Mouse (Mus musculus): ENCODE measurements around the gene Scamp1. TPM values are rescaled to one million over a fixed set of nuclear protein-coding genes. Genes with fewer than 3 reads are reported as not detected.

Scamp1 gene
- polyA plus RNA-seq, 1 experiment from 2014 or later = 219 TPM

GRCm38 (mm10) chr13:94307531-94307930, 21.9 kb upstream of the Scamp1 start:
- H3K9ac ChIP-seq (ENCODE audit: low read depth, low read length) = no peak overlapping the region
- H3K9me3 ChIP-seq (replicated peaks; ENCODE audit: control insufficient read depth, low read length, poor library complexity, severe bottlenecking) = no peaks in the 10 kb centered on the region
- H3K27ac ChIP-seq (ENCODE audit: low read length) = no peak overlapping the region
- H3K36me3 ChIP-seq (ENCODE audit: control insufficient read depth, insufficient read depth, low read length) = no peaks in the 10 kb centered on the region
- peaks cover 4% of the 10 kb centered on the region; the same call in 1 of the 2 replicates for H3K4me1 ChIP-seq (ENCODE audit: control insufficient read depth, insufficient read depth, low read length)
- no peak overlapping the region for H3K4me3 ChIP-seq (ENCODE audit: low read depth, low read length)
- ATAC-seq = no peak
- WGBS = 92% methylated on average over 7 of the region's 7 CpGs
- H3K27me3 ChIP-seq (ENCODE audit: control insufficient read depth, insufficient read depth, low read depth, low read length) = no peaks in the 10 kb centered on the region
- no peak overlapping the region for H3K4me2 ChIP-seq (ENCODE audit: low read length)

GRCm38 (mm10) chr13:94306968-94307289, 21.3 kb upstream of the Scamp1 start:
- no peak overlapping the region; the same call in 1 of the 2 replicates for H3K4me3 ChIP-seq (ENCODE audit: low read depth, low read length)
- H3K4me1 ChIP-seq (ENCODE audit: control insufficient read depth, insufficient read depth, low read length) = peaks cover 4% of the 10 kb centered on the region; the same call in 1 of the 2 replicates
- WGBS = 25% methylated on average over 5 of the region's 5 CpGs
- no peaks in the 10 kb centered on the region for H3K36me3 ChIP-seq (ENCODE audit: control insufficient read depth, insufficient read depth, low read length)
- H3K9me3 ChIP-seq (replicated peaks; ENCODE audit: control insufficient read depth, low read length, poor library complexity, severe bottlenecking) = no peaks in the 10 kb centered on the region
- no peaks in the 10 kb centered on the region for H3K27me3 ChIP-seq (ENCODE audit: control insufficient read depth, insufficient read depth, low read depth, low read length)
- no peak overlapping the region for H3K9ac ChIP-seq (ENCODE audit: low read depth, low read length)
- no peak overlapping the region for H3K27ac ChIP-seq (ENCODE audit: low read length)
- H3K4me2 ChIP-seq (ENCODE audit: low read length) = peak overlapping the region; percentile 44
- peak; percentile 66 for ATAC-seq

- Histone ChIP-seq H3K36me3 (ENCODE audit: control insufficient read depth, insufficient read depth, low read length) (no peaks in the 10 kb centered on the region), H3K9ac (ENCODE audit: low read depth, low read length) (no peak overlapping the region), H3K27ac (ENCODE audit: low read length) (no peak overlapping the region), H3K27me3 (ENCODE audit: control insufficient read depth, insufficient read depth, low read depth, low read length) (no peaks in the 10 kb centered on the region), H3K4me3 (ENCODE audit: low read depth, low read length) (peak overlapping the region; percentile 3), H3K9me3 (replicated peaks; ENCODE audit: control insufficient read depth, low read length, poor library complexity, severe bottlenecking) (no peaks in the 10 kb centered on the region), H3K4me1 (ENCODE audit: control insufficient read depth, insufficient read depth, low read length) (peaks cover 4% of the 10 kb centered on the region; the same call in 1 of the 2 replicates), H3K4me2 (ENCODE audit: low read length) (peak overlapping the region; percentile 44)
- 33% methylated on average over 18 of the region's 18 CpGs for WGBS
- ATAC-seq = peak; percentile 89
Observed at GRCm38 (mm10) chr13:94306277-94306967, 20.8 kb upstream of the Scamp1 start.

DNA sequence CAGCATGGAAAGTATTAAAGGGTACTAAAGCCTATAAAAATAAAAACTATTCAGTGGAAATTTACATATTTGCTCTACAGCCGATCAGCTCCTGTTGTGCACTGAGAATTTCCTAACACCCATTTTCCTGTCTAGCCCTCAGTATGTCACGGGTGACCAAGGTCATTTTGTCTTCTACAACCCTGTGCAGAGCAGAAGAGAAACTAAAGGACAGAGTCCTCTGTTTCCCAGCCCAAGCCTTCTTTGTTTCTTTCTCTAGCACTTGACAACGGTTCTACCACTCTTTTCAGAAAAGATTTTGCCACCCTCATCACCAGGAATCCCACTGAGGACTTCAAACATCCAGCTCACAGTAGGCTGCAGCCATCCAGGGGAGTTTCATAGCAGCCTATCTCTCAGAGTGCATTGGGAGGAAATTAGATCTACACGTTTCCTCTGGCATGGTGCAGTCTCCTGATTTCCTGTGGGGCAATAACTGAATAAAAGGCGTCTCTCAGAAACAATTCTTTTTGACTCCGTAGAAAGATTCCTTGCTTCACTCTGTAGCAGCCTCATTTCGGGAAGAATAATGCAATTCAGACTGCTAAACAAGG, 15.4 kb upstream of the Scamp1 start:
- Histone ChIP-seq H3K27ac (ENCODE audit: low read length) (no peak overlapping the region), H3K9ac (ENCODE audit: low read depth, low read length) (no peak overlapping the region), H3K4me2 (ENCODE audit: low read length) (no peak overlapping the region), H3K27me3 (ENCODE audit: control insufficient read depth, insufficient read depth, low read depth, low read length) (no peaks in the 10 kb centered on the region), H3K4me3 (ENCODE audit: low read depth, low read length) (no peak overlapping the region), H3K4me1 (ENCODE audit: control insufficient read depth, insufficient read depth, low read length) (no peaks in the 10 kb centered on the region), H3K36me3 (ENCODE audit: control insufficient read depth, insufficient read depth, low read length) (no peaks in the 10 kb centered on the region), H3K9me3 (replicated peaks; ENCODE audit: control insufficient read depth, low read length, poor library complexity, severe bottlenecking) (no peaks in the 10 kb centered on the region)
- 40% methylated on average over 7 of the region's 7 CpGs for WGBS
- ATAC-seq = no peak

GRCm38 (mm10) chr13:94300232-94300631, 14.6 kb upstream of the Scamp1 start:
- no peak for ATAC-seq
- no peaks in the 10 kb centered on the region for H3K4me1 ChIP-seq (ENCODE audit: control insufficient read depth, insufficient read depth, low read length)
- no peak overlapping the region for H3K27ac ChIP-seq (ENCODE audit: low read length)
- H3K4me2 ChIP-seq (ENCODE audit: low read length) = no peak overlapping the region
- H3K9ac ChIP-seq (ENCODE audit: low read depth, low read length) = no peak overlapping the region
- H3K36me3 ChIP-seq (ENCODE audit: control insufficient read depth, insufficient read depth, low read length) = no peaks in the 10 kb centered on the region
- 94% methylated on average over 4 of the region's 4 CpGs for WGBS
- H3K27me3 ChIP-seq (ENCODE audit: control insufficient read depth, insufficient read depth, low read depth, low read length) = no peaks in the 10 kb centered on the region
- H3K4me3 ChIP-seq (ENCODE audit: low read depth, low read length) = no peak overlapping the region
- no peaks in the 10 kb centered on the region for H3K9me3 ChIP-seq (replicated peaks; ENCODE audit: control insufficient read depth, low read length, poor library complexity, severe bottlenecking)

DNA sequence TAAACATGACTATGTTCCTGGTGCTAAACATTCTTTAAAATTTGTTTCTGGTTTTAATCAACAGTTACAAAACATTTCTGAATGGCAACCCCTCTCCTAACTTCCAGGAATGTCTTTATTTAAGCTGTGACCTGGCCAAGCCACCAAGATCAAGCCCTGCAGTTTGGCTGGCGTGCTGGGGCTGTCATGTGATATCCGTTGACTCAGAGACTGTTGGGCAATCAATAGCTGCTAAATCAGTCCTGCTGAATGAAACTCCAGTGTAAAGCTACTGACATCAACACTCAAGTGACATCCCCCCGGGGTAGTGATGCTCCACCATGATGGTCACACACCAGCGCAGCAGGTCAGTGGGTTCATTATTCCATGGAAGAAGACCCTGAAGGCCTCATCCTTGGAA, 12.7 kb upstream of the Scamp1 start:
- Histone ChIP-seq H3K4me1 (ENCODE audit: control insufficient read depth, insufficient read depth, low read length) (no peaks in the 10 kb centered on the region), H3K9ac (ENCODE audit: low read depth, low read length) (no peak overlapping the region), H3K36me3 (ENCODE audit: control insufficient read depth, insufficient read depth, low read length) (no peaks in the 10 kb centered on the region), H3K27me3 (ENCODE audit: control insufficient read depth, insufficient read depth, low read depth, low read length) (no peaks in the 10 kb centered on the region), H3K9me3 (replicated peaks; ENCODE audit: control insufficient read depth, low read length, poor library complexity, severe bottlenecking) (no peaks in the 10 kb centered on the region), H3K4me2 (ENCODE audit: low read length) (no peak overlapping the region), H3K4me3 (ENCODE audit: low read depth, low read length) (no peak overlapping the region), H3K27ac (ENCODE audit: low read length) (no peak overlapping the region)
- 90% methylated on average over 4 of the region's 4 CpGs for WGBS
- no peak for ATAC-seq

DNA sequence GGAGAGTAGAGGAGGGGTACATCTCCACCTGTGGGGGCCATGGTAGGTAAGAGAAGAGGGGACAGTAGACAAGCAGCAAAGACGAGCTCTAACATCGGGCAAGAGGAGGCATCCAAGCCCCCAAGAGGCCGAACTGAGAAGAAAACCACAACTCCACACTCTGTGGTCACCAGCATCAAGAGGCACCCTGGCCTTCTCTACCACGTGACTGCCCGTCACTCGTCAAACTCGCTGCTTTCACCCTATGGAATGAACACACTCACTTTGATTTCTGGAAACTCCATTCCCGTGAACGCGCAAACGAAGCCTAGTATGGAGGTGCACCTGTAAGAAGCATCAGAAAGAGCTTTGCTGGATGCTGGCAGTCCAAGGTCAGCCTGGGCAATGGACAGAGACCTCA, 10.7 kb upstream of the Scamp1 start:
- Histone ChIP-seq H3K9me3 (replicated peaks; ENCODE audit: control insufficient read depth, low read length, poor library complexity, severe bottlenecking) (no peaks in the 10 kb centered on the region; the same call in 1 of the 2 replicates), H3K36me3 (ENCODE audit: control insufficient read depth, insufficient read depth, low read length) (no peaks in the 10 kb centered on the region), H3K4me1 (ENCODE audit: control insufficient read depth, insufficient read depth, low read length) (no peaks in the 10 kb centered on the region), H3K27ac (ENCODE audit: low read length) (no peak overlapping the region), H3K9ac (ENCODE audit: low read depth, low read length) (no peak overlapping the region), H3K27me3 (ENCODE audit: control insufficient read depth, insufficient read depth, low read depth, low read length) (no peaks in the 10 kb centered on the region), H3K4me3 (ENCODE audit: low read depth, low read length) (no peak overlapping the region), H3K4me2 (ENCODE audit: low read length) (no peak overlapping the region)
- ATAC-seq = no peak
- WGBS = 86% methylated on average over 11 of the region's 11 CpGs

- Histone ChIP-seq H3K4me2 (ENCODE audit: low read length) (no peak overlapping the region), H3K27me3 (ENCODE audit: control insufficient read depth, insufficient read depth, low read depth, low read length) (no peaks in the 10 kb centered on the region), H3K27ac (ENCODE audit: low read length) (no peak overlapping the region), H3K36me3 (ENCODE audit: control insufficient read depth, insufficient read depth, low read length) (no peaks in the 10 kb centered on the region), H3K9me3 (replicated peaks; ENCODE audit: control insufficient read depth, low read length, poor library complexity, severe bottlenecking) (no peaks in the 10 kb centered on the region; the same call in 1 of the 2 replicates), H3K4me1 (ENCODE audit: control insufficient read depth, insufficient read depth, low read length) (no peaks in the 10 kb centered on the region), H3K9ac (ENCODE audit: low read depth, low read length) (no peak overlapping the region), H3K4me3 (ENCODE audit: low read depth, low read length) (no peak overlapping the region)
- ATAC-seq = no peak
- WGBS = 89% methylated on average over 8 of the region's 8 CpGs
Observed at GRCm38 (mm10) chr13:94295922-94296321, 10.3 kb upstream of the Scamp1 start.

DNA sequence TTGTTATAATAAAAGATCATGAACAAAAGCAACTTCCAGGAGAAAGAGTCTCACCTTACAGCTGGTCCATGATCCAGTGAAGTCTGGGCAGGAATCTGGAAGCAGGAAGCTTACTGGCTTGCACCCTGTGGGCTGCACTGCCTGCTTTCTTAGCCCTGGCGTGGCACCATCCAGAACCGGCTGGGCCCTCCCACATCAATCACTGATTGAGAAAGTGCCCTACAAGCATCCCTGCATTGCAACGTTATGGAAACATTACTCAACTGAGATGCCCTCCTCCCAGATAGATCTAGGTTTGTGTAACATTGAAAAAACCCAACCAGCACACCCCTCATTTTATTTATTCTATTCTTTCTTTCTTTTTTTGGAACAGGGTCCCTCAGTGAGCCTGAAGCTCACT, 9.2 kb upstream of the Scamp1 start:
- H3K4me2 ChIP-seq (ENCODE audit: low read length) = no peak overlapping the region
- no peak overlapping the region for H3K9ac ChIP-seq (ENCODE audit: low read depth, low read length)
- WGBS = 66% methylated on average over 3 of the region's 3 CpGs
- no peaks in the 10 kb centered on the region for H3K4me1 ChIP-seq (ENCODE audit: control insufficient read depth, insufficient read depth, low read length)
- H3K9me3 ChIP-seq (replicated peaks; ENCODE audit: control insufficient read depth, low read length, poor library complexity, severe bottlenecking) = no peaks in the 10 kb centered on the region; the same call in 1 of the 2 replicates
- no peak overlapping the region for H3K4me3 ChIP-seq (ENCODE audit: low read depth, low read length)
- H3K27me3 ChIP-seq (ENCODE audit: control insufficient read depth, insufficient read depth, low read depth, low read length) = no peaks in the 10 kb centered on the region
- no peak for ATAC-seq
- no peak overlapping the region for H3K27ac ChIP-seq (ENCODE audit: low read length)
- no peaks in the 10 kb centered on the region for H3K36me3 ChIP-seq (ENCODE audit: control insufficient read depth, insufficient read depth, low read length)

Measured in midbrain, embryonic 16.5 days (tissue).